21 mouse cellular contexts compared by ENCODE assay signal in the genomic region with DNA sequence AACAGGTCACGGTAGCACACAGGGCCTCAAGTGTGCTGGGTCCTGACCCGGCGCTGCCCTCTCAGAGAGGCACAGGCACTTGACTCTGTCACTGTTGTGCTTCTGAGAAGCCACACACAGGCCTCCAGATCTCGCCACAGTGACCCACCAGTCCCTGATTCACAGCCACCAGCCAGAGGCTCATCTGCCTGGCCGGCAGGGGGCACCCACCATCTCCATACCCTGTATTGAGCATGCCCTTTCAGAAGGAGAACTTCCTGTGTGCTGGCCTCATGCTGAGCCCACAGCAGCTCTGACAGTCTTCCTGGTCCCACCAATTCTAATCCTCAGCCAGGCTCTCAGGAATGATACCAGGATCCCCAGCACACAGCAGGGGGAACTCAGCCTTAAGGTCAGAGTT. TPM values are rescaled to one million over a fixed set of nuclear protein-coding genes. Genes with fewer than 3 reads are reported as not detected.
A peak's percentile ranks its signal among the peaks of the same experiment; 100 is the strongest.
DNase-seq lines count a peak whose midpoint lies in the region; ATAC-seq and TF ChIP-seq lines count a peak whose summit lies in the region.
"Had no signal": no experiment of that assay in that cellular context is flagged by ENCODE, and none has a peak within 500 bp of the region (broad histone marks: within the 10 kb centered on the region; RNA-seq: fewer than 3 reads in every experiment).

No protein-coding gene starts in this region.

- H3K4me1 ChIP-seq in forebrain, postnatal 0 days (ENCODE audit: insufficient read depth), result no peaks in the 10 kb centered on the region
- no peaks in the 10 kb centered on the region for H3K4me1 ChIP-seq in forebrain, embryonic 13.5 days
- H3K4me1 ChIP-seq: embryonic facial prominence, embryonic 15.5 days; limb, embryonic 12.5 days had no signal

- no peak overlapping the region for H3K4me3 ChIP-seq in forebrain, postnatal 0 days (ENCODE audit: low read depth, low read length)
- H3K4me3 ChIP-seq in forebrain, embryonic 13.5 days, result no peak overlapping the region
- H3K4me3 ChIP-seq: embryonic facial prominence, embryonic 15.5 days; limb, embryonic 12.5 days had no signal

- WGBS in forebrain, postnatal 0 days, result 62% methylated on average over 5 of the region's 5 CpGs
- 55% methylated on average over 5 of the region's 5 CpGs for WGBS in forebrain, embryonic 13.5 days

- ATAC-seq in forebrain, postnatal 0 days, result no peak
- no peak for ATAC-seq in forebrain, embryonic 13.5 days
- ATAC-seq: forebrain, embryonic 16.5 days; hindbrain, postnatal 0 days had no signal

- no peak overlapping the region for H3K27ac ChIP-seq in forebrain, postnatal 0 days (ENCODE audit: low read depth, low read length)
- no peak overlapping the region for H3K27ac ChIP-seq in forebrain, embryonic 13.5 days
- H3K27ac ChIP-seq: embryonic facial prominence, embryonic 15.5 days; hindbrain, postnatal 0 days; limb, embryonic 12.5 days had no signal

- H3K9ac ChIP-seq in forebrain, postnatal 0 days, result no peak overlapping the region
- H3K9ac ChIP-seq in forebrain, embryonic 13.5 days, result no peak overlapping the region
- H3K9ac ChIP-seq: embryonic facial prominence, embryonic 15.5 days; limb, embryonic 12.5 days had no signal

- no peak for DNase-seq in forebrain, postnatal 0 days
- DNase-seq in lung, postnatal 36 days, result peak; percentile 6
- no peak for DNase-seq in lung, postnatal 10 days
- DNase-seq in brain, embryonic 14.5 days (ENCODE audit: low read depth), result no peak
- peak; percentile 21 for DNase-seq in splenic B cell, adult 2 months (ENCODE audit: low read depth, low spot score)
- DNase-seq in right cerebral cortex, postnatal 4 days, result no peak
- no peak for DNase-seq in layer of hippocampus, adult 9-11 months
- DNase-seq: adrenal gland, postnatal 25 days; cerebellum, adult 11-12 months; heart, postnatal 10 days; kidney, postnatal 10 days had no signal

- H3K27me3 ChIP-seq in forebrain, postnatal 0 days (ENCODE audit: insufficient read depth, low read length), result no peaks in the 10 kb centered on the region
- peaks cover 24% of the 10 kb centered on the region; the same call in 1 of the 2 replicates for H3K27me3 ChIP-seq in forebrain, embryonic 13.5 days
- H3K27me3 ChIP-seq in splenic B cell, adult 2 months (ENCODE audit: control insufficient read depth, insufficient read depth, low read length, poor library complexity, severe bottlenecking), result no peaks in the 10 kb centered on the region

- TF ChIP-seq POLR2A in brain, embryonic 14.5 days (IDR thresholded peaks at IDR 0.05; ENCODE audit: borderline replicate concordance, extremely low read depth, insufficient read depth, insufficient read length, poor library complexity, severe bottlenecking), result no peak

- 0 out of 2 replicates have a peak, but pooled peaks have one; percentile 2 for TF ChIP-seq CTCF in forebrain, postnatal 0 days (IDR thresholded peaks at IDR 0.05; ENCODE audit: low read depth)
- TF ChIP-seq CTCF in brain, embryonic 14.5 days (IDR thresholded peaks at IDR 0.05; ENCODE audit: borderline replicate concordance, extremely low read depth, insufficient read depth, insufficient read length), result 0 out of 2 replicates have a peak, but pooled peaks have one; percentile 9

- no peak overlapping the region for H3K4me2 ChIP-seq in forebrain, postnatal 0 days (ENCODE audit: low read depth)
- H3K4me2 ChIP-seq in forebrain, embryonic 13.5 days, result no peak overlapping the region
- H3K4me2 ChIP-seq: embryonic facial prominence, embryonic 15.5 days; limb, embryonic 12.5 days had no signal

- H3K9me3 ChIP-seq in forebrain, postnatal 0 days (ENCODE audit: low read length), result no peaks in the 10 kb centered on the region
- H3K9me3 ChIP-seq in forebrain, embryonic 13.5 days (replicated peaks), result no peaks in the 10 kb centered on the region
- H3K9me3 ChIP-seq: embryonic facial prominence, embryonic 15.5 days; limb, embryonic 12.5 days had no signal

- no peaks in the 10 kb centered on the region for H3K36me3 ChIP-seq in forebrain, postnatal 0 days (ENCODE audit: insufficient read depth)
- H3K36me3 ChIP-seq in forebrain, embryonic 13.5 days (ENCODE audit: poor library complexity, severe bottlenecking), result no peaks in the 10 kb centered on the region
- H3K36me3 ChIP-seq in splenic B cell, adult 2 months (ENCODE audit: control insufficient read depth, insufficient read depth, low read length, poor library complexity, severe bottlenecking), result no peaks in the 10 kb centered on the region
- H3K36me3 ChIP-seq: embryonic facial prominence, embryonic 15.5 days; limb, embryonic 12.5 days had no signal

RNA-seq across cellular contexts. Expression of a gene that starts 46.7 kb away (rescaled TPM):
- not detected in 2 replicates for total RNA-seq in forebrain, postnatal 0 days (2014; rRNA removed)
- polyA plus RNA-seq in forebrain, postnatal 0 days (2015; fragmentation: Nextera tagmentation; extraction: Ambion mirVana), result not detected in 2 replicates
- not detected in 2 replicates for polyA plus RNA-seq in forebrain, embryonic 13.5 days (2015; fragmentation: Nextera tagmentation; extraction: Ambion mirVana)
- not detected in 2 replicates for polyA plus RNA-seq in brain, embryonic 14.5 days (2012; rRNA removed)
- total RNA-seq: adrenal gland, postnatal 25 days; granulocyte monocyte progenitor cell, adult 5-6 weeks; heart, postnatal 10 days; hindbrain, postnatal 0 days; megakaryocyte, adult 5-6 weeks; monocyte, adult 5-6 weeks had no signal
- polyA plus RNA-seq: cortical plate, adult 2 months; forebrain, embryonic 16.5 days; hindbrain, postnatal 0 days; limb, embryonic 12.5 days; stomach, embryonic 14.5 days had no signal

RNA-seq across cellular contexts. Expression of a gene that starts 50.8 kb away (rescaled TPM):
- total RNA-seq in forebrain, postnatal 0 days (2014; rRNA removed), result 2.2 and 3.9 TPM in 2 replicates
- polyA plus RNA-seq in forebrain, postnatal 0 days (2015; fragmentation: Nextera tagmentation; extraction: Ambion mirVana), result 3.5 and 4.1 TPM in 2 replicates
- 5.2 and 5.9 TPM in 2 replicates for polyA plus RNA-seq in forebrain, embryonic 13.5 days (2015; fragmentation: Nextera tagmentation; extraction: Ambion mirVana)
- polyA plus RNA-seq in brain, embryonic 14.5 days (2012; rRNA removed), result 3.0 and 3.6 TPM in 2 replicates
- total RNA-seq: adrenal gland, postnatal 25 days; granulocyte monocyte progenitor cell, adult 5-6 weeks; megakaryocyte, adult 5-6 weeks; monocyte, adult 5-6 weeks had no signal

RNA-seq across cellular contexts. Expression of a gene that starts 53.0 kb away (rescaled TPM):
- 44.1 and 44.4 TPM in 2 replicates for total RNA-seq in forebrain, postnatal 0 days (2014; rRNA removed)
- polyA plus RNA-seq in forebrain, postnatal 0 days (2015; fragmentation: Nextera tagmentation; extraction: Ambion mirVana), result 37.6 and 42.7 TPM in 2 replicates
- polyA plus RNA-seq in forebrain, embryonic 13.5 days (2015; fragmentation: Nextera tagmentation; extraction: Ambion mirVana), result 59.2 and 61.4 TPM in 2 replicates
- 42.5 and 64.5 TPM in 2 replicates for polyA plus RNA-seq in brain, embryonic 14.5 days (2012; rRNA removed)

Comparison
In these comparisons a context has a peak if more than half of its experiments do, and no peak if none do; other contexts are left out.
1. DNase-seq: peak in lung, postnatal 36 days (single experiment) and splenic B cell, adult 2 months (single experiment); none in forebrain, postnatal 0 days (single experiment), lung, postnatal 10 days (single experiment), brain, embryonic 14.5 days (single experiment), right cerebral cortex, postnatal 4 days (single experiment) and layer of hippocampus, adult 9-11 months (single experiment).